Mouse (Mus musculus): ENCODE data around the gene Zfp689. TPM values are rescaled to one million over a fixed set of nuclear protein-coding genes. Genes with fewer than 3 reads are reported as not detected.

Zfp689 gene
- total RNA-seq (2023; ENCODE audit: inconsistent age): 5.1 to 6.1 TPM (median 5.8 TPM) in 4 replicates

DNA sequence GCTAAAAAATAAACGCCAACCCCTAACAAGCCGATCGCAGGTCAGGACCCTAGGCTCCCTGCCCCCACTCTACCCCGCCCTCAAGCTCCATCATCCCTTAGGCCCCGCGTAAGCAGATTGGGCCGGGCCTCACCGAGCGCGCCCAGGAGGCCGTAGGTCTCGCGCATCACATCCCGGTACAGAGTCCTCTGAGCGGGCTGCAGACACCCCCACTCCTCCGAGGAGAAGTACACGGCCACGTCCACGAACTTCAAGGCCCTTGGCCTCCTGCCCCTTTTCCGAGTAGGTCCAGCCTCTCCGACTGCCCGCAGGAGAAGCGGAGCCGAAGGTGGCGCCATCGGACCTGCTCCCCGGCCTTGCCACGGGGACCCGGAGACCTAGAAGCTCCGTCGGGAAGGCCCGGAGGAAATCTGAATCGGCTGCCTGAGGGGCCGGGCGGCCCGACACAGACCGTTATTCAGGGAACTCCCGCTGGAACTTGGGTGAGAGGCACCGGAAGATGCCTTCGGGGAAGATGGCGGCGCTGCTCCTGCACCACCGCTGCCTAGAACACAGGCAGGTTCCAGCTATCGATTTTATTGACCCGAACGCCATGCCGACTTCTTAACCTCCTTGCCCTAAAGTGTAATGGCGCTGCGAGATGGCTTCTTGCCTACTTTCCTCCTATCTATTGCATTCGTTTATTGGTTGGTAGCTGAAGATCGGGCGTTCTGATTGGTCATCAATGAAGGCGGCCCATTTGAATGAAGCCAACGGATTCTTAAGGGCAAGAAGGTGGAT, at the start of gene Zfp689:
TSS of gene Zfp689 (minus strand) at position 638 of the 780 bp plus-strand sequence.

DNA sequence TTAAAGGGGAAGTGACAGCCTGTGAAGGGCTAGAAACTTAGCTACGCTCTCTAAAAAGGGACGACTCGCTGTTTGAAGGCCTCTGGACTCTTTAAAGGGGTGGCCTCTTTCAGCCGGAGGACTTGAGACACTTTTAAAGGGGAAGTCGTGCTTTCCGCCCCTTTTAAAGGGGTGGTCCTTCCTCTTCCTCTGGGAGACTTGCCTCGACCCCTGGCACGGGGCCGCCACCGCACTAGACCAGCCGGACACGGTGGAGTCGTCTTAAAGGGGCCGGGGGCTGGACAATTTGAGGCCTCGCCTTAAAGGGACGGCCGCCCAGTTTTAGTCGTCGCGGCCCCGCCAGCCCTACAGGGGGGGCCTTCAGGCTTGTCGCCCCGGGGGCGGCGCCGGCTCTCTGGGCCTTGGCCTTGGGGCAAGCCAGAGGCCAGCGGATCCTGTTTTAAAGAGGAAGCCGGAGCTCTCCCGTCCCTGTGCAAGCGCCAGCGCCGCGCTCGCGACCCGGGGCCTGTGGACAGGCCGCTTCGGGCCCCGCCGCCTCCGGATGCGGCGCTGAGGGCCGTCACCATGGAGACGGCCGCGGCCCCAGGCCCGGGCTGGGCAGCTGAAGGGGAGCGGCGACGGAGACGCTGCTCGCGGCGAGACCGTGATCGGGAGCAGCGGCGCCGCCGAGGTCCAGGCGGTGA, 29.8 kb upstream of the Zfp689 start, which contains the start of gene Fbrs:
TSS of gene Fbrs (plus strand) at position 565 of the 683 bp plus-strand sequence.

DNA sequence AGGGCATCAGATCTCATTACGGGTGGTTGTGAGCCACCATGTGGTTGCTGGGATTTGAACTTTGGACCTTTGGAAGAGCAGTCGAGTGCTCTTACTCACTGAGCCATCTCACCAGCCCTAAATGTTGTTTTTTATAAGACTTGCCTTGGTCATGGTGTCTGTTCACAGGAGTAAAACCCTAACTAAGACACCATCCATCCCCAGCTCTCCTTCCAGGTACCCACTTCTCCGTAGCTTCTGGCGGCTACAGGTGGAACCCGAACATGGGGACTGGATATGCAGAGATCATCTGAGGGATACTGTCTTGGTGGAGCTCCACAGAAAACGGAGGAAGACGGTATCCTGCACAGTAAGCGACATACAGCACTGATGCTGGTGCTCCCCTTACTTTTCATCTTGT, 10.4 kb upstream of the Zfp689 start, which contains the start of gene Prr14:
TSS of gene Prr14 (plus strand) at position 301 of the 400 bp plus-strand sequence.

DNA sequence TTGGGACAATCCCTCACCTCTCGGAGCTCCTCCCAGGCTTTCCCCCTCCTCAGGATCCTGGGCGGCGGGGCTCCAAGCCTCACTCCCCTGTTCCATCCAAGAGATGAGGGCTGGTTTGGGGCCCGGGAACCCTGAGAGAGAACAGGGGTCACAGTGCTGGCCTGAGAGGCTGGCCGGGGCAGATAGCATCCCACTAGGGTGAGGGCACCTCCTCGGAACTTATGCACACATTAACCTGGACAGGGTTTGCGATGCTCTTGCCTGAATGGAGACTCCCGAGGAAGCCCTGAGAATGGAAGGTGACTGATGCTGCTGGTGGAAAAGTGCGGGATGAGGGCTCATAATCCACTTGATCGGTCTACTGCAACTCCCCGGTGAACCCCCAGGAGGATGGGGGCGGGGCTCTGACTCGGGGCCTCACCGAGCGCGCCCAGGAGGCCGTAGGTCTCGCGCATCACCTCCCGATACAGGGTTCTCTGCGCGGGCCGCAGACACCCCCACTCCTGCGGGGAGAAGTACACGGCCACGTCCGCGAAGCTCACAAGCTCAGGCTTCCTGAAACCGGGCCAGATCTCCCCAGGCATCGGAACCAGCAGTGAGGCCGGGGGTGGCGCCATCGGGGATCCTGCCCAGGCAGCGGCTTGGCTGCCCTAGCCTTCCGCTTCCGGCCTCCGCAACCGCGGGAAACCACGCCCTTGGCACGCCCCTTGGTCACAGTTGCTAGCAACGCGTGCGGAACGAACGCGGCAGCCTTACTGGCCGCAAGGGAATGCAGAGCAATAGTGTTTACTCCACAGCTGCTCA, 27.4 kb downstream of the Zfp689 start, which contains the start of gene Zfp688:
TSS of gene Zfp688 (minus strand) at position 681 of the 804 bp plus-strand sequence.

DNA sequence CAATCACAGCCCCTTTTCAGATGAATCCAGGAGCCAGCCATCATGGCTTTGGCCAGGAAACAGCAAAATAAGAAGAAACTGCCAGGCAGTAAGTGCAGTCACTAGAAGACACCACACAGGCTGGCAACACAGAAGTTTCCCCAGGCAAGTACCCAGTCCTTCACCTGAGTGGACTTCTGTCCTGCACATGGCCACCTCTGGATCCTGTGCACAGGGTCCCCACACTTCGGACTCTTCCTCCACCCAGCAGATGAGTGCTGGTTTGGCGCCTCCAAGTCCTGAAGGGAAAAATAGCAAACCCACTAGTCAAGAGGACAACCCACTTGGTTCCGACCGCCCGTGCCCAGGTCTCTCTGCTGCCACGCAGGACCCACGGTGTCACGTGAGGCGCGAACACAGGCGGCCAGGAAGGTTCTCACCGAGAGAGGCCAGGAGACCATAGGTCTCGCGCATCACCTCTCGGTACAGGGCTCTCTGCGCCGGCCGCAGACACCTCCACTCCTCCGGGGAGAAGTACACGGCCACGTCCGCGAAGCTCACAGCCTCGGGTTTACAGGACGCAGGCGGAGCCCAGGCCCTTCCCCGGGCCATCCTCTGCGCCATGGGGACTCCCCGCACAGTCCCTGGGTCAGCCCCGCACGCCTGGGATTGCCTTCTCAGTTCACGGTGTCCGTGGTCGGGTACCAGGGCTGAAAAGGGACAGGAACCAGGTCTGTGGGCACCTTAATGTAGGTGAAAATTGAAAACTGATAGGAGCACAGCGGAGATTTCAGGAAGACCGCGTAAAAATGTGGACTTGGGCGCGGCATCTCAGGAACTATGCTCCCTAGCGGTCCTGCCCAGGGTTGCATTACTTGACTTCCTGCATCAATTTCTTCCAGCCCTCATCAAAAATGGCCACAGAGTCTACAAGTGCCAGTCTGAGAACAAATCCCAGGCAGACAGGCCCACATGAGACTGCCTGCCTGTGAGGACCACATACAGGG, 42.7 kb downstream of the Zfp689 start, which contains the start of gene Zfp764:
TSS of gene Zfp764 (minus strand) at position 821 of the 986 bp plus-strand sequence.

DNA sequence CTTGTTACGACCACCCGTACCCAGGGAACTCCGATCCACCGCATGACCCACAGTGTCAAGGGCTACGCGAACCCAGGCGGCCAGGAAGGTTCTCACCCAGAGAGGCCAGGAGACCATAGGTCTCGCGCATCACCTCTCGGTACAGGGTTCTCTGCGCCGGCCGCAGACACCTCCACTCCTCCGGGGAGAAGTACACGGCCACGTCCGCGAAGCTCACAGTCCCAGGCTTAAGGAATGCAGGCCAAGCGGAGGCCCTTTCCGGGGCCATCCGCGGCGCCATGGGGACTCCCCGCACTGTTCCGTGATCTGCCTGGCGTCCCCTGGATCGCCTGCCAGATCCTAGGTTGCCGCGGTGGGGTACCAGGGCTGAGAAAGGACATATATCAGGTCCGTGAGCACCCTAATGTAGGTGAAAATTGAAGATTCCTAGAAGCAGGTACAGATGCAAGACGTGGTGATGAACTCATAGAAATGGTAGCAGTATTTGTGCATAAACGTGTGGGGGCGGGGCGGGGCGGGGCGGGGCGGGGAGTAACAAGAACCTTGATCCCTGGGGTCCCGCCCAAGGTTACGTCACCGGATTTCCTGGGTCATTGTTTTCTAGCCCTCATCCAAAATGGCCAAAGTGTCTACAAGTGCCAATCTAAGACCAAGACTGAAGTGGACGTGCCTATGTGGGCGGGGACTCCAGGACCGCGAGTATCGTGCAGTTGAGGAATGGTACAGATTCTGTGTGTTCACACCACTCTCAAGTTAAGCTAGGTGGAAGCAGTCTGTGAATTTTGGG, 55.6 kb downstream of the Zfp689 start, which contains the start of gene E430018J23Rik:
TSS of gene E430018J23Rik (minus strand) at position 473 of the 787 bp plus-strand sequence.

Other genes starting within 250 kb of the Zfp689 start
- 54.5 to 63.3 TPM (median 58.6 TPM) in 4 replicates for gene Tbc1d10b, start 240.7 kb downstream of the Zfp689 start, total RNA-seq (2023; ENCODE audit: inconsistent age)
- gene Mylpf, start 240.3 kb downstream of the Zfp689 start, total RNA-seq (2023; ENCODE audit: inconsistent age): 5.3 to 13.4 TPM (median 8.4 TPM) in 4 replicates
- 9.1 to 13.5 TPM (median 10.3 TPM) in 4 replicates for gene Zfp553, start 216.1 kb downstream of the Zfp689 start, total RNA-seq (2023; ENCODE audit: inconsistent age)
- gene Sept1, start 216.0 kb downstream of the Zfp689 start, total RNA-seq (2023; ENCODE audit: inconsistent age): 393 to 439 TPM (median 415 TPM) in 4 replicates
- gene Zfp771, start 204.9 kb downstream of the Zfp689 start, total RNA-seq (2023; ENCODE audit: inconsistent age): 14.8 to 24.2 TPM (median 17.5 TPM) in 4 replicates
- gene Dctpp1, start 188.4 kb downstream of the Zfp689 start, total RNA-seq (2023; ENCODE audit: inconsistent age): 13.9 to 18.3 TPM (median 14.3 TPM) in 4 replicates
- 28.1 to 30.4 TPM (median 28.4 TPM) in 4 replicates for gene Sephs2, start 175.1 kb downstream of the Zfp689 start, total RNA-seq (2023; ENCODE audit: inconsistent age)
- gene Itgal, start 152.9 kb downstream of the Zfp689 start, total RNA-seq (2023; ENCODE audit: inconsistent age): 116 to 127 TPM (median 121 TPM) in 4 replicates
- gene Zfp768, start 103.6 kb downstream of the Zfp689 start, total RNA-seq (2023; ENCODE audit: inconsistent age): 1.7 to 3.4 TPM (median 2.6 TPM) in 4 replicates
- gene Zfp747, start 73.1 kb downstream of the Zfp689 start, total RNA-seq (2023; ENCODE audit: inconsistent age): 11.0 to 14.9 TPM (median 12.9 TPM) in 4 replicates
- 3.5 to 3.9 TPM (median 3.6 TPM) in 4 replicates for gene 9130019O22Rik, start 62.0 kb downstream of the Zfp689 start, total RNA-seq (2023; ENCODE audit: inconsistent age)
- gene E430018J23Rik, start 55.5 kb downstream of the Zfp689 start, total RNA-seq (2023; ENCODE audit: inconsistent age): 5.4 to 8.1 TPM (median 6.8 TPM) in 4 replicates
- gene Zfp764, start 42.3 kb downstream of the Zfp689 start, total RNA-seq (2023; ENCODE audit: inconsistent age): 8.6 to 9.8 TPM (median 9.1 TPM) in 4 replicates
- 12.1 to 16.3 TPM (median 13.2 TPM) in 4 replicates for gene Zfp688, start 27.1 kb downstream of the Zfp689 start, total RNA-seq (2023; ENCODE audit: inconsistent age)
- gene Prr14, start 10.5 kb upstream of the Zfp689 start, total RNA-seq (2023; ENCODE audit: inconsistent age): 134 to 156 TPM (median 146 TPM) in 4 replicates
- 285 to 303 TPM (median 297 TPM) in 4 replicates for gene Fbrs, start 30.0 kb upstream of the Zfp689 start, total RNA-seq (2023; ENCODE audit: inconsistent age)
- 189 to 213 TPM (median 204 TPM) in 4 replicates for gene Srcap, start 62.8 kb upstream of the Zfp689 start, total RNA-seq (2023; ENCODE audit: inconsistent age)
- 44.3 to 55.2 TPM (median 53.5 TPM) in 4 replicates for gene Gm42715, start 70.4 kb upstream of the Zfp689 start, total RNA-seq (2023; ENCODE audit: inconsistent age)
- 2.6 to 2.9 TPM in 2 of 4 replicates, not detected in the others for gene Tmem265, start 112.2 kb upstream of the Zfp689 start, total RNA-seq (2023; ENCODE audit: inconsistent age)
- gene Phkg2, start 124.2 kb upstream of the Zfp689 start, total RNA-seq (2023; ENCODE audit: inconsistent age): 122 to 139 TPM (median 127 TPM) in 4 replicates
- gene Ccdc189, start 139.4 kb upstream of the Zfp689 start, total RNA-seq (2023; ENCODE audit: inconsistent age): 0.77 to 2.0 TPM (median 1.4 TPM) in 4 replicates
- gene Rnf40, start 139.6 kb upstream of the Zfp689 start, total RNA-seq (2023; ENCODE audit: inconsistent age): 135 to 149 TPM (median 147 TPM) in 4 replicates
- 2.8 to 6.4 TPM (median 3.5 TPM) in 4 replicates for gene Zfp629, start 166.6 kb upstream of the Zfp689 start, total RNA-seq (2023; ENCODE audit: inconsistent age)

Measured in B cell, adult (primary cell).